In genomic region chr2:65423501-65423900, GRCm38 (mm10) we compare ENCODE assay signal across 22 mouse cellular contexts. TPM values are rescaled to one million over a fixed set of nuclear protein-coding genes. Genes with fewer than 3 reads are reported as not detected.
A peak's percentile ranks its signal among the peaks of the same experiment; 100 is the strongest.
DNase-seq lines count a peak whose midpoint lies in the region; ATAC-seq and TF ChIP-seq lines count a peak whose summit lies in the region.
"Had no signal": no experiment of that assay in that cellular context is flagged by ENCODE, and none has a peak within 500 bp of the region (broad histone marks: within the 10 kb centered on the region; RNA-seq: fewer than 3 reads in every experiment).

No protein-coding gene starts in this region.

- 46% methylated on average over 5 of the region's 5 CpGs for WGBS in heart, adult 2 months
- 68% methylated on average over 5 of the region's 5 CpGs for WGBS in lung, embryonic 14.5 days
- 65% methylated on average over 5 of the region's 5 CpGs for WGBS in midbrain, embryonic 15.5 days

- intact Hi-C loops in heart, adult 2 months (cut with DNase I) = no loop called here

- H3K4me3 ChIP-seq in heart, adult 2 months = no peak overlapping the region
- H3K4me3 ChIP-seq in lung, embryonic 14.5 days (ENCODE audit: low read depth, low read length) = no peak overlapping the region
- no peak overlapping the region for H3K4me3 ChIP-seq in ES-Bruce4 (ENCODE audit: low read depth, low read length)
- no peak overlapping the region for H3K4me3 ChIP-seq in midbrain, embryonic 15.5 days
- H3K4me3 ChIP-seq: embryonic facial prominence, embryonic 12.5 days; forebrain, embryonic 15.5 days; liver, embryonic 13.5 days; myocyte; neural tube, embryonic 15.5 days had no signal

- no peak overlapping the region for H3K4me2 ChIP-seq in lung, embryonic 14.5 days
- no peak overlapping the region for H3K4me2 ChIP-seq in midbrain, embryonic 15.5 days
- H3K4me2 ChIP-seq: embryonic facial prominence, embryonic 12.5 days; forebrain, embryonic 15.5 days; heart, embryonic 11.5 days; liver, embryonic 13.5 days; neural tube, embryonic 15.5 days had no signal

- TF ChIP-seq POLR2A in heart, adult 2 months (IDR thresholded peaks at IDR 0.05; ENCODE audit: insufficient read depth, low read depth, low read length) = no peak
- no peak for TF ChIP-seq POLR2A in ES-Bruce4 (IDR thresholded peaks at IDR 0.05; ENCODE audit: insufficient read depth, low read length)

- no peaks in the 10 kb centered on the region for H3K4me1 ChIP-seq in heart, adult 2 months (ENCODE audit: control insufficient read depth, insufficient read depth, low read length)
- no peaks in the 10 kb centered on the region for H3K4me1 ChIP-seq in lung, embryonic 14.5 days (ENCODE audit: insufficient read depth)
- peaks cover 5% of the 10 kb centered on the region for H3K4me1 ChIP-seq in ES-Bruce4 (ENCODE audit: control insufficient read depth, insufficient read depth, low read length)
- peaks cover 17% of the 10 kb centered on the region for H3K4me1 ChIP-seq in midbrain, embryonic 15.5 days
- H3K4me1 ChIP-seq: forebrain, embryonic 15.5 days; liver, embryonic 13.5 days; neural tube, embryonic 15.5 days had no signal

- no peak overlapping the region for H3K27ac ChIP-seq in heart, adult 2 months
- H3K27ac ChIP-seq in lung, embryonic 14.5 days (ENCODE audit: low read depth) = no peak overlapping the region
- H3K27ac ChIP-seq in ES-Bruce4 (ENCODE audit: insufficient read depth, low read length) = peak overlapping the region; percentile 77
- H3K27ac ChIP-seq in midbrain, embryonic 15.5 days = no peak overlapping the region
- H3K27ac ChIP-seq: embryonic facial prominence, embryonic 12.5 days; forebrain, embryonic 15.5 days; liver, embryonic 13.5 days; neural tube, embryonic 15.5 days had no signal

- TF ChIP-seq CTCF in heart, adult 2 months (IDR thresholded peaks at IDR 0.05) = 0 out of 2 replicates have a peak, but pooled peaks have one; percentile 13
- no peak for TF ChIP-seq CTCF in lung, embryonic 14.5 days (IDR thresholded peaks at IDR 0.05; ENCODE audit: low read depth)
- TF ChIP-seq CTCF in ES-Bruce4 (IDR thresholded peaks at IDR 0.05; ENCODE audit: low read depth, low read length) = no peak

- H3K79me2 ChIP-seq in heart, adult 2 months (replicated peaks; ENCODE audit: control insufficient read depth, insufficient read depth, low read length) = no peaks in the 10 kb centered on the region

- ATAC-seq in lung, embryonic 14.5 days (ENCODE audit: insufficient read depth) = no peak
- ATAC-seq in midbrain, embryonic 15.5 days (replicated peaks) = 0 out of 2 replicates have a peak, but pooled peaks have one; percentile 22
- ATAC-seq: forebrain, embryonic 15.5 days; hindbrain, embryonic 16.5 days had no signal

- no peaks in the 10 kb centered on the region for H3K27me3 ChIP-seq in heart, adult 2 months (ENCODE audit: control insufficient read depth, insufficient read depth, low read length)
- no peaks in the 10 kb centered on the region for H3K27me3 ChIP-seq in lung, embryonic 14.5 days (ENCODE audit: insufficient read depth, low read length)
- H3K27me3 ChIP-seq in ES-Bruce4 (ENCODE audit: control insufficient read depth, insufficient read depth, low read length, poor library complexity, severe bottlenecking) = no peaks in the 10 kb centered on the region
- H3K27me3 ChIP-seq in midbrain, embryonic 15.5 days (replicated peaks) = no peaks in the 10 kb centered on the region
- H3K27me3 ChIP-seq: embryonic facial prominence, embryonic 12.5 days; forebrain, embryonic 15.5 days; liver, embryonic 13.5 days; neural tube, embryonic 15.5 days had no signal

- no peak for DNase-seq in heart, adult 2 months
- no peak for DNase-seq in heart, adult 18-20 months
- peak; percentile 17 for DNase-seq in lung, embryonic 14.5 days
- no peak for DNase-seq in lung, adult 18-20 months
- DNase-seq in kidney, postnatal 36 days = no peak
- DNase-seq in thymus, postnatal 36 days = no peak
- DNase-seq: adrenal gland, adult 2 months; gastrocnemius, postnatal 36 days; heart, postnatal 36 days; kidney, adult 8-10 months; kidney, postnatal 4 days; liver, embryonic 13.5 days; right cerebral cortex, postnatal 25 days had no signal

- H3K9me3 ChIP-seq in lung, embryonic 14.5 days (ENCODE audit: low read depth, low read length) = no peaks in the 10 kb centered on the region
- H3K9me3 ChIP-seq in ES-Bruce4 (replicated peaks; ENCODE audit: control insufficient read depth, insufficient read depth, low read length, poor library complexity, severe bottlenecking) = peaks cover 6% of the 10 kb centered on the region; the same call in 1 of the 2 replicates
- no peaks in the 10 kb centered on the region for H3K9me3 ChIP-seq in midbrain, embryonic 15.5 days
- H3K9me3 ChIP-seq: embryonic facial prominence, embryonic 12.5 days; forebrain, embryonic 15.5 days; liver, embryonic 13.5 days; neural tube, embryonic 15.5 days had no signal

- no peak overlapping the region for H3K9ac ChIP-seq in heart, adult 2 months (ENCODE audit: low read depth, low read length)
- no peak overlapping the region for H3K9ac ChIP-seq in lung, embryonic 14.5 days
- H3K9ac ChIP-seq in ES-Bruce4 (ENCODE audit: low read depth, poor library complexity, severe bottlenecking) = no peak overlapping the region
- H3K9ac ChIP-seq in midbrain, embryonic 15.5 days = no peak overlapping the region
- H3K9ac ChIP-seq: embryonic facial prominence, embryonic 12.5 days; forebrain, embryonic 15.5 days; liver, embryonic 13.5 days; neural tube, embryonic 15.5 days had no signal

- TF ChIP-seq EP300 in heart, adult 2 months (IDR thresholded peaks at IDR 0.05; ENCODE audit: insufficient read depth, low read depth, low read length) = no peak
- TF ChIP-seq EP300 in ES-Bruce4 (IDR thresholded peaks at IDR 0.05; ENCODE audit: insufficient read depth, low read depth, low read length) = no peak

- H3K36me3 ChIP-seq in heart, adult 2 months (ENCODE audit: control insufficient read depth, insufficient read depth, low read length) = no peaks in the 10 kb centered on the region
- no peaks in the 10 kb centered on the region for H3K36me3 ChIP-seq in lung, embryonic 14.5 days (ENCODE audit: insufficient read depth)
- H3K36me3 ChIP-seq in ES-Bruce4 (ENCODE audit: control insufficient read depth, insufficient read depth, low read length, poor library complexity, severe bottlenecking) = no peaks in the 10 kb centered on the region
- H3K36me3 ChIP-seq in midbrain, embryonic 15.5 days (replicated peaks) = no peaks in the 10 kb centered on the region
- H3K36me3 ChIP-seq: embryonic facial prominence, embryonic 12.5 days; forebrain, embryonic 15.5 days; liver, embryonic 13.5 days; neural tube, embryonic 15.5 days had no signal

RNA-seq across cellular contexts. Expression of gene Slc38a11, which starts 59.7 kb away (rescaled TPM):
- 1 to 10 TPM; 1.3 to 1.4 TPM for total RNA-seq in heart, adult 2 months (2021)
- 1.3 and 2.7 TPM in 2 replicates for polyA plus RNA-seq in heart, adult 2 months (2012; rRNA removed)
- total RNA-seq in heart, adult 18-20 months (2021) = 1 to 10 TPM in 1 of 2 experiments, under 1 TPM in 1; 0.89 to 1.0 TPM
- polyA plus RNA-seq in lung, embryonic 14.5 days (2014; fragmentation: Nextera tagmentation; extraction: Ambion mirVana) = not detected in 2 replicates
- polyA plus RNA-seq in ES-Bruce4 (2011; ENCODE audit: insufficient read depth, insufficient read length, low read depth, missing spikeins) = not detected in 2 replicates
- polyA plus RNA-seq in midbrain, embryonic 15.5 days (2015; fragmentation: Nextera tagmentation; extraction: Ambion mirVana) = 0.93 and 1.0 TPM in 2 replicates
- polyA plus RNA-seq: C2C12; heart, embryonic 11.5 days; liver, embryonic 13.5 days; myocyte had no signal
